Mouse (Mus musculus) embryonic facial prominence, embryonic 10.5 days (tissue): ENCODE measurements around the gene Nr2c2ap. TPM values are rescaled to one million over a fixed set of nuclear protein-coding genes. Genes with fewer than 3 reads are reported as not detected.

Experiments
- DNase-seq: peaks from one replicate; pipeline ENCODE4 v3.0.0-alpha.2; 2017; ENCODE audit warnings: low spot score
- H3K27ac ChIP-seq: fragments of 300-500 bp; sonication (generic); replicated peaks from 2 replicates; pipeline ENCODE4 v1.5.1; 2016; ENCODE audit warnings: mild to moderate bottlenecking
- H3K27me3 ChIP-seq: fragments of 300-500 bp; sonication (generic); replicated peaks from 2 replicates; pipeline ENCODE4 v1.6.1; 2016; ENCODE audit warnings: low read depth, mild to moderate bottlenecking; ENCODE audit not compliant: poor library complexity, severe bottlenecking
- H3K36me3 ChIP-seq: fragments of 300-500 bp; sonication (generic); replicated peaks from 2 replicates; pipeline ENCODE4 v1.6.1; 2016; ENCODE audit warnings: mild to moderate bottlenecking, moderate library complexity
- H3K4me1 ChIP-seq: fragments of 300-500 bp; sonication (generic); 2 replicates; pipeline ENCODE4 v1.6.1; 2016
- H3K4me3 ChIP-seq: fragments of 300-500 bp; sonication (generic); 2 replicates; pipeline ENCODE4 v1.5.1; 2016; ENCODE audit warnings: mild to moderate bottlenecking, moderate library complexity
- H3K9me3 ChIP-seq: fragments of 300-500 bp; sonication (generic); 2 replicates; pipeline ENCODE4 v1.6.1; 2016; ENCODE audit warnings: mild to moderate bottlenecking
- WGBS: fragments of 180-500 bp; shearing (Covaris S2); methylation state at CpG from one replicate; pipeline ENCODE4 v1.1.7; 2016; 5-methylcytosine and 5-hydroxymethylcytosine counted together
- polyA plus RNA-seq: library from polyadenylated mRNA; unstranded; fragments of >200 nt; fragmentation: Nextera tagmentation; extraction: Ambion mirVana; gene quantifications from 2 replicates; pipeline ENCODE4 v1.2.1, GENCODE M21; 2016

Nr2c2ap gene
- polyA plus RNA-seq, 1 experiment from 2014 or later, result 32.0 TPM

- no peak overlapping the region for H3K4me3 ChIP-seq
- no peaks in the 10 kb centered on the region for H3K9me3 ChIP-seq
- H3K4me1 ChIP-seq, result peaks cover 17% of the 10 kb centered on the region
- WGBS, result 85% methylated on average over 3 of the region's 3 CpGs
- peaks cover 13% of the 10 kb centered on the region for H3K36me3 ChIP-seq
- no peaks in the 10 kb centered on the region; the same call in 1 of the 2 replicates for H3K27me3 ChIP-seq
- no peak for DNase-seq
- no peak overlapping the region for H3K27ac ChIP-seq
These were observed 2.7 kb upstream of the Nr2c2ap start for GRCm38 (mm10) chr8:70128435-70128834.

DNA sequence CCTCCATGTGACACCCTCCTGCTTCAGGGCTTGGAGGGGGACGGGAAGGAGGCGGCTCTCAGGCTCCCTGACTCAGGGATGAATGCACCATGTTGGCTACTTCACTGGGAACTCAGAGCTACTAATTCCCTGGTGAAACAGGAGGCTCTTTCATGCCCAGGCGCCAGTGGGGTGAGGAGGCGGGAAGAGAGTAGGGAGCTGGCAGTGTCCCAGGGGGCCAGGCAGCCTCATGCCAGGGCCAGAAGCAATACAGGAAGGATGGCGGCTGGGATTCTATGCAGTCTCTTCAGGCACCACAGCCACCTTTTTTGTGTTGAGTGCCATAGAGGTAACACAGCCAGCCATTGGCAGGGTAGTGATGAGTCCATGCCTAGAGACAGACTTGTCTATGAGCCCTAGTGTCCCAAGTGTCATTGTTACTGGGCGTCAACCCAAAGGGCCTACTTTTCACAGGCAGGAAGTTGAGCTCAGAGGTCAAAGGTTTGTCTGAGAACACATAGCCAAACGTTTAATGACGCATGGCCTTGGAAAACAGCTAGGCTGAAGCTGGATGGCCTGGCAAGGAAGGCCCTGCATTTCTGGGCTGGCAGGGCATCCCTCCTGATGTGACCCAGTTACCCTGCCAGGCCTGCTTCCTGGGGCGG, 1.7 kb upstream of the Nr2c2ap start:
- H3K36me3 ChIP-seq, result peaks cover 23% of the 10 kb centered on the region
- H3K4me1 ChIP-seq, result peaks cover 17% of the 10 kb centered on the region
- no peak overlapping the region for H3K27ac ChIP-seq
- no peak for DNase-seq
- no peaks in the 10 kb centered on the region for H3K9me3 ChIP-seq
- no peaks in the 10 kb centered on the region; the same call in 1 of the 2 replicates for H3K27me3 ChIP-seq
- 61% methylated on average over 9 of the region's 9 CpGs for WGBS
- H3K4me3 ChIP-seq, result no peak overlapping the region

- Histone ChIP-seq H3K36me3 (peaks cover 30% of the 10 kb centered on the region), H3K27me3 (no peaks in the 10 kb centered on the region), H3K4me1 (peaks cover 17% of the 10 kb centered on the region), H3K27ac (no peak overlapping the region), H3K9me3 (no peaks in the 10 kb centered on the region), H3K4me3 (0 out of 2 replicates have a peak overlapping the region, but pooled peaks have one; percentile 85)
- no peak for DNase-seq
- WGBS, result 79% methylated on average over 3 of the region's 3 CpGs
These were observed 1.1 kb upstream of the Nr2c2ap start for GRCm38 (mm10) chr8:70130066-70130465.

DNA sequence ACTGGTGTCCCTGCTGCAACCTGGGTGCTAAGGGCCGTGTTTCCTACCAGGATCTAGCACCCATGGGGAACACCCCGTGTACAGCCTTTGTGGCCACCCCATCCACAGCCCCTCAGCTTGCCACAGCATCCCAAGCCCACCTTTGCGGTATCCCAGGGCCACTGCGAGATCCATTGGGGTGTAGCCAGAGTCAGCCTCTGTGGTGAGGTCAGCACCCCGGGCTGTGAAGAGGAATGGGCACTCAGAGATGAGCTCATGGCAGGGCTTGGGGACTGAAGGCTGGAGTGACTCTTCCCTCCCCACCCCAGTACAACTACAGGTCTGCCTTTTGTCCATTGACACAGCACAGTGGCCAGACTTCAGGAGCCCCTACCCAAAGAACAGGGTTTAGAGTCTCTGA, 3.0 kb downstream of the Nr2c2ap start:
- H3K27ac ChIP-seq, result no peak overlapping the region
- H3K9me3 ChIP-seq, result no peaks in the 10 kb centered on the region
- H3K27me3 ChIP-seq, result no peaks in the 10 kb centered on the region
- H3K4me3 ChIP-seq, result no peak overlapping the region
- H3K4me1 ChIP-seq, result peaks cover 26% of the 10 kb centered on the region
- no peak for DNase-seq
- peaks cover 53% of the 10 kb centered on the region for H3K36me3 ChIP-seq
- WGBS, result 89% methylated on average over 5 of the region's 5 CpGs

DNA sequence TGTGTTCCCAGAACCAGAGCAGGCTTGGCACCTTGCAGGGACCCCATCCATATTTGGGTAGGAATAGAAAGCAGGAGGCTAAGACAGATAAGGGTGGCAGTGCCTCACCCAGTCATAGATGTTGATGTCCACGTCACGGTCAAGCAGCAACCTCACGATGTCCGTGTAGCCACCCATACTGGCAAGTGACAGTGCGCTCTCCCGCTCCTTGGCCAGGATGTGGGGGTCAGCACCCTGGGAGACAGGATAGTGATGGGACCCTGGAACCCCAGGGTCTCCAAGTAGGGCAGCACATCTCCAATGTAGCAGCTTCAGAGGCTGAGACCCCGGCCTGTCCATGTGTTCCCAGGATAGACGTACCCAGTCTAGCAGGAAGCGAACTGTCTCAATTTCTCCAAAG, 3.8 kb downstream of the Nr2c2ap start:
- H3K4me3 ChIP-seq, result no peak overlapping the region
- peaks cover 21% of the 10 kb centered on the region for H3K4me1 ChIP-seq
- peaks cover 53% of the 10 kb centered on the region for H3K36me3 ChIP-seq
- no peaks in the 10 kb centered on the region for H3K27me3 ChIP-seq
- no peak for DNase-seq
- H3K27ac ChIP-seq, result no peak overlapping the region
- 93% methylated on average over 9 of the region's 9 CpGs for WGBS
- no peaks in the 10 kb centered on the region for H3K9me3 ChIP-seq

DNA sequence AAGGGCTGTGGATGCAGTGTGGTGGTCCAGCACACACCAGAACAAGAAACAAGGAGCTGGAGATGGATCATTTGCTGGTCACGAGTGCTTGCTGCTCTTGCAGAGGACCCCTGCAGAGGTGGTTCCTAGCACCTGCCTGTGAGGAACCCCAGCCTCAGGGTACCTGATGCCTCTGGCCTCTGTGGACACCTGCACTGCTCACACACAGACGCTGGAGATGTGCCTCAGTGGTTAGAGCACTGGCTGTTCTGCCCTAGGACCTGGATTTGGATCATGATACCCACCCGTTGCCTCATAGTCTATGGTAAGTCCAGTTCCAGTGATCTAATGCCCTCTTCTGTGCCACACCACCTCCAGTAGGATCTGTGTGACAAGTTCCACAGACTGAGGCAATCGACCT, 5.5 kb downstream of the Nr2c2ap start:
- H3K27ac ChIP-seq, result no peak overlapping the region
- no peak for DNase-seq
- WGBS, result 88% methylated on average over 4 of the region's 4 CpGs
- no peaks in the 10 kb centered on the region for H3K27me3 ChIP-seq
- H3K36me3 ChIP-seq, result peaks cover 53% of the 10 kb centered on the region
- H3K4me1 ChIP-seq, result peaks cover 26% of the 10 kb centered on the region
- no peak overlapping the region for H3K4me3 ChIP-seq
- H3K9me3 ChIP-seq, result no peaks in the 10 kb centered on the region

GRCm38 (mm10) chr8:70137890-70138289, 6.8 kb downstream of the Nr2c2ap start:
- Histone ChIP-seq H3K27ac (no peak overlapping the region), H3K27me3 (no peaks in the 10 kb centered on the region), H3K36me3 (peaks cover 58% of the 10 kb centered on the region), H3K4me3 (peak overlapping the region; percentile 89), H3K4me1 (peaks cover 21% of the 10 kb centered on the region), H3K9me3 (no peaks in the 10 kb centered on the region)
- DNase-seq, result no peak
- WGBS, result 81% methylated on average over 4 of the region's 4 CpGs

DNA sequence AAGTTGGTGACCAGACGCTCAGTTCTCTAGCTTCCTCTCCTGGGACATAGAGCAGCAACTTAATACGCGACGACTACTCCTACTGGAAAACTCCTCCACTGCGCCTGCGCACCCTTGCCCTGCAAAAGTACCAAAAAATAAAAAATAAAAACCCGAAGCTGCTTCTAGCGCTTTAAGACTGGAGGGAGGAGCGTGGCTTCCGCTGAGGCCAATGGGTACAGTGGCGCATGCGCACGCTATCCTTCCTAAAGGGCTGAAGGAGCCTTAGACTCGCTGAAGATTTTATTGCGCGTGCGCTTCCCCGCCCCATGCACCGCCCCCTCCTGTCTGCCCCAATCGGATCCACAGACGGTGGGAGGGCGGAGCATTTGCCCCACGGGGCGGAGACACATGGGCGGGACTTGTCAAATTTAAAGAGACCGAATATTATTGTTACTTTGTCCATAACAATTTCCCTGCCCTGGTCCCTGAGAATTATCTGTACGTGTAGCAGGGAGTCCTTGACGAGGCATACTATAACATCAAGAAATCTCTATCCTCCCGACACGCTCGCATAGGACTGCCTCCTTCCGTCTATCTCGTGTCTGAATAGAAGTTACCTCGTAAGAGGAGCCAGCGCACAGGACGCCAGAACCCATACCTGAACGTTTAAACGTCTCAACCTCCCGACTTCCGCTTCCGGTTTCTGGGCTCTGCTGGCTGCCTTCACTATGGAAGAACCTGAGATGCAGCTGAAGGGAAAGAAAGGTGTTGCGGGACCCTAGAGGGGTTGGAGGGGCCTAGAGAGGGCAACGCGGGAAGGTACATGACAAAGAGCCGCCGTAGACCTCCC, 8.1 kb downstream of the Nr2c2ap start, which contains the start of the genes Rfxank, Borcs8 and Mef2b:
Gene Rfxank, minus strand, starts transcription at position 129 of the 832 bp plus-strand sequence.
Gene Borcs8, plus strand, starts transcription at position 474 of the 832 bp plus-strand sequence.
Gene Mef2b, plus strand, starts transcription at position 686 of the 832 bp plus-strand sequence.
- H3K4me1 ChIP-seq, result peaks cover 21% of the 10 kb centered on the region
- no peaks in the 10 kb centered on the region for H3K27me3 ChIP-seq
- peak within 1 kb of the TSS; percentile 89 for H3K4me3 ChIP-seq
- WGBS, result under 1% methylated on average over 46 of the region's 46 CpGs
- H3K36me3 ChIP-seq, result peaks cover 58% of the 10 kb centered on the region
- no peaks in the 10 kb centered on the region for H3K9me3 ChIP-seq
- DNase-seq, result peak; percentile 99
- H3K27ac ChIP-seq, result peak within 1 kb of the TSS; percentile 89

GRCm38 (mm10) chr8:70139981-70140380, 8.8 kb downstream of the Nr2c2ap start:
- H3K9me3 ChIP-seq, result no peaks in the 10 kb centered on the region
- peak overlapping the region; percentile 89 for H3K4me3 ChIP-seq
- 16% methylated on average over 9 of the region's 9 CpGs for WGBS
- no peak for DNase-seq
- peaks cover 58% of the 10 kb centered on the region for H3K36me3 ChIP-seq
- no peaks in the 10 kb centered on the region for H3K27me3 ChIP-seq
- peak overlapping the region; percentile 89 for H3K27ac ChIP-seq
- H3K4me1 ChIP-seq, result peaks cover 21% of the 10 kb centered on the region

DNA sequence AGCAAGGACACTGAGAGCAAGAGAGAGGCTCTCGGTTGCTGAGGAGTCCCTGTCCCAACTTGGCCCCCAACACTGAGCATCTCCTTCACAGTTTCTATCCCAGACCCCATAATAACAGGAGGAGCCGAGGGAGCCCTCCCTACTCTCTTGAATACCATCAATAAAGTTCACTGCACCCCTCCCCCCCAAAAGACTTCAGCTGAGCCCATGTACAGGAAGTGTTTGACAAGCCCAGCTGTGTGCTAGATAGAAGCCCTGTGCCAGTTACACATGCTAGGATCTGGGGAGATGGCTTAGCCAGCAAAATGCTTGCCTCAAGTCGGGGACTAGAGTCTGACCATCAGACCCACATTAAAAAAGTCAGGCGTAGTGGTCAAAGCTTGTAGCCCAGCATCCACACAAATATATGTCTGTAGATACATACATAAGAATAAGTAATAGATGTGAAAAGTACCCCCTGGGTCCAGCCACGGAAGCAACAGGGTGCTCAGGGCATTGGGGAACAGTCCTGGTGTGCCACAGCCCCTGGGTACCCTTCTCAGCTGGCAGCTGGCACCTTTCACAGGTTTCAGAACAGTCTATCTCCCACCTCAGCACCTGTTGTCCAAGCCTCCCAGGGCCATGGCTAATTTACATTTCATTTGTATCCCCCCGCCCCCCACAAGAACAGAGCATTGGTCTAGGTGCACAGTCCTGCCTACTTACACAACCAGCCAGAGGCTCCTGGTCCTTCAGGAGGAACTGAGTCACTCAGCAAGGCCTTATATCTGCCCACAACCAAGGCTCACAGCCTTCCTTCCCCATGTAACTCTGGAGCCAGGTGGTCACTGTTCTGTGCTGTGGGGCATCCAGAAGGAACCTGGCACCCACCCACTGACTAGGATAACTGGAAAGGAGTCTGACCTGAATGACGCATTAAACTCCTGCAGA, 16.8 kb downstream of the Nr2c2ap start:
- peaks cover 17% of the 10 kb centered on the region for H3K27me3 ChIP-seq
- no peak overlapping the region for H3K27ac ChIP-seq
- peaks cover 45% of the 10 kb centered on the region for H3K36me3 ChIP-seq
- H3K4me3 ChIP-seq, result no peak overlapping the region
- peaks cover 18% of the 10 kb centered on the region for H3K4me1 ChIP-seq
- WGBS, result 88% methylated on average over 7 of the region's 7 CpGs
- H3K9me3 ChIP-seq, result no peaks in the 10 kb centered on the region
- no peak for DNase-seq

DNA sequence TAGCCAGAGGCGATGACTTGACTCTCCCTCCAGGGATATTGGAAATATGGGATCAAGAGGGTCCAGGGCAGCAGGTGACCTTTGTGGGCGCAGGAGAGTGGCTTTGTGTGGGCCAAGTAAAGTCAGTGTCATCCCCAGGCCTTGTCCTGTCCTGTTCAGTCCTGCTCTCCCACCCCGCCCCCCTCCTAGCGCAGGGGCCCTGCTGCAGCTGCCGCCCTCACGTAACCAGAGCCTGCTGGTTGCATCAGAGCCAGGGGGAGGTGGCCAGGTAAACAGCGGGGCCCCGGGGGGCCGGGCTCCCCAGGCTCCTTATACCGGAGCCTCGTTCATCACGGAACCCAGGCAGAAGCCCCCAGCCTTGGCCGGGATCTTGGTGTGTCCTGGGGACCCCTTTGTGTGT, 19.0 kb downstream of the Nr2c2ap start:
- no peaks in the 10 kb centered on the region for H3K9me3 ChIP-seq
- WGBS, result 12% methylated on average over 13 of the region's 13 CpGs
- H3K4me3 ChIP-seq, result 0 out of 2 replicates have a peak overlapping the region, but pooled peaks have one; percentile 21
- H3K4me1 ChIP-seq, result peaks cover 19% of the 10 kb centered on the region
- H3K27me3 ChIP-seq, result peaks cover 33% of the 10 kb centered on the region
- peak overlapping the region; percentile 52; the same call in 1 of the 2 replicates for H3K27ac ChIP-seq
- peak; percentile 62 for DNase-seq
- H3K36me3 ChIP-seq, result peaks cover 23% of the 10 kb centered on the region
